Mouse (Mus musculus): ENCODE data around the gene Nom1. TPM values are rescaled to one million over a fixed set of nuclear protein-coding genes. Genes with fewer than 3 reads are reported as not detected.

Gene Nom1
- polyA plus RNA-seq, 1 experiment from 2014 or later, result 14.9 TPM

GRCm38 (mm10) chr5:29479198-29479593, 44.7 kb downstream of the Nom1 start:
- H3K4me1 ChIP-seq (replicated peaks), result peaks cover 3% of the 10 kb centered on the region; the same call in 1 of the 2 replicates
- WGBS (ENCODE audit: insufficient replicate concordance), result 2% methylated on average over 14 of the region's 14 CpGs
- no peak overlapping the region for H3K9ac ChIP-seq
- no peak overlapping the region for H3K27ac ChIP-seq (replicated peaks)
- H3K4me3 ChIP-seq (replicated peaks), result no peak overlapping the region
- ATAC-seq (ENCODE audit: insufficient read depth), result no peak
- peaks cover 99% of the 10 kb centered on the region for H3K27me3 ChIP-seq
- H3K9me3 ChIP-seq (replicated peaks), result no peaks in the 10 kb centered on the region
- no peaks in the 10 kb centered on the region for H3K36me3 ChIP-seq (replicated peaks)
- H3K4me2 ChIP-seq, result no peak overlapping the region

DNA sequence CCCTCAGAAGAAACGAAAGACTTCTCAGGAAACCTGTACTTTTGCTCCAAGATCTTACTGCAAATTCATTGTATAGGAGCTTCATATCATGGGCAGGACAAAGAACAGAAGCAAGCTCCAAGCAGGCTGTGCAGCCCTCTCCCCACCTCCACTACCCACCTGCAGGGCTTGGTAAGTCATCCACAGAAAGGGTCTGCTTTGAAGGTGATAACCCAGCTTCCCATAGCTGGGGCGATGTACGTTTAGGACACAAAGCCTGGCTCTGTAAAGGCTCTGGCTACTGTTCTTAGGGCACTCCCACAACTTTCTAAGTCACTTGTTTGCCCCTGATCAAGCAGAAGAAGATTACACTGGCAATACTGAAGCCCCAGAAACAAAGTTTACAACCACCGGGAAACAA, 49.3 kb downstream of the Nom1 start:
- no peak overlapping the region for H3K9ac ChIP-seq
- no peak overlapping the region for H3K27ac ChIP-seq (replicated peaks)
- H3K4me2 ChIP-seq, result no peak overlapping the region
- peaks cover 98% of the 10 kb centered on the region for H3K27me3 ChIP-seq
- no peak overlapping the region for H3K4me3 ChIP-seq (replicated peaks)
- ATAC-seq (ENCODE audit: insufficient read depth), result no peak
- no peaks in the 10 kb centered on the region for H3K9me3 ChIP-seq (replicated peaks)
- H3K4me1 ChIP-seq (replicated peaks), result no peaks in the 10 kb centered on the region
- 6% methylated on average over 4 of the region's 4 CpGs for WGBS (ENCODE audit: insufficient replicate concordance)
- H3K36me3 ChIP-seq (replicated peaks), result no peaks in the 10 kb centered on the region

- H3K27ac ChIP-seq (replicated peaks), result no peak overlapping the region
- ATAC-seq (ENCODE audit: insufficient read depth), result no peak
- no peak overlapping the region for H3K9ac ChIP-seq
- H3K4me1 ChIP-seq (replicated peaks), result no peaks in the 10 kb centered on the region
- no peaks in the 10 kb centered on the region for H3K9me3 ChIP-seq (replicated peaks)
- no peaks in the 10 kb centered on the region for H3K36me3 ChIP-seq (replicated peaks)
- H3K27me3 ChIP-seq, result peaks cover 98% of the 10 kb centered on the region
- no peak overlapping the region for H3K4me2 ChIP-seq
- H3K4me3 ChIP-seq (replicated peaks), result no peak overlapping the region
- WGBS (ENCODE audit: insufficient replicate concordance), result 4% methylated on average over 38 of the region's 38 CpGs
These were observed 50.8 kb downstream of the Nom1 start for GRCm38 (mm10) chr5:29484965-29485940.

DNA sequence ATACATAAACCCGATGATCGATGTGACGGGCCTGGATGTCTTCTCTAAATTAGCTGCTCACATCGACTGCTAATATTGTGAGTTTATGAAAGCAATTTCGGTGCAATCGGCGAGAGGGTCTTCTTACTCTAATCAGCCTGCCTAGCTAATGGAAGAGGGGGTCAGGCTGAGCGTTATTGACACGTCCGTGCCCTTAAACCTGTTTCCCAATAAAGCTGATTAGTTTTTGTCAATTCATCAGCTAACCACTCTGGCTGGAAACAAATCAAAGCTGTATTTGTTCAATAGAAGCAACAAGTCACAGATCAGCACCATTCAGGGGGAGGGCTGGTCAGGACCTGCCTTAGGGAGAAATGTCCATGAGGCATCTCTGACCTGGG, 51.5 kb downstream of the Nom1 start:
- Histone ChIP-seq H3K4me2 (no peak overlapping the region), H3K4me3 (replicated peaks) (no peak overlapping the region), H3K27me3 (peaks cover 94% of the 10 kb centered on the region), H3K4me1 (replicated peaks) (no peaks in the 10 kb centered on the region), H3K9me3 (replicated peaks) (no peaks in the 10 kb centered on the region), H3K9ac (no peak overlapping the region), H3K27ac (replicated peaks) (no peak overlapping the region), H3K36me3 (replicated peaks) (no peaks in the 10 kb centered on the region)
- 5% methylated on average over 10 of the region's 10 CpGs for WGBS (ENCODE audit: insufficient replicate concordance)
- ATAC-seq (ENCODE audit: insufficient read depth), result no peak

DNA sequence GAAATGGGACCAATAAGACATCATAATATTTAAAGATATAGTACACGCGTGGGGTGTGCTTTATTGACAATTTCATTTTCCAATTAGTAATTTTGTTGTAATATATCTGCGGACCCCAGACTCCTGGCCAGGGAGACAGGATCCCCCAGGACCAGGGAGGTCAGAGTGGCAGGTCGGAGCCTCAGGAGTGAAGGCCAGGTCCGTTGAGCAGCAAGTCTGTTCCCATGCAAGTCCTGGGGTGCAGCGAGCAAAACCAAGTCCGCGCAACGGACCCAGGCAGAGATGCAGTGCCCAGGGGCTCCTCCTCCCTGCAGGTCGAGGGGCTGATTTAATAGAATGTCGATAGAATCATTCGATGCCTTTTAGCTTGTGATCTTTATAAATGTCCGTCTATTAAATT, 52.9 kb downstream of the Nom1 start:
- WGBS (ENCODE audit: insufficient replicate concordance), result 18% methylated on average over 13 of the region's 13 CpGs
- no peak for ATAC-seq (ENCODE audit: insufficient read depth)
- no peaks in the 10 kb centered on the region for H3K4me1 ChIP-seq (replicated peaks)
- H3K9ac ChIP-seq, result no peak overlapping the region
- H3K36me3 ChIP-seq (replicated peaks), result no peaks in the 10 kb centered on the region
- H3K27me3 ChIP-seq, result peaks cover 89% of the 10 kb centered on the region
- H3K9me3 ChIP-seq (replicated peaks), result no peaks in the 10 kb centered on the region
- no peak overlapping the region for H3K4me3 ChIP-seq (replicated peaks)
- no peak overlapping the region for H3K4me2 ChIP-seq
- H3K27ac ChIP-seq (replicated peaks), result no peak overlapping the region

DNA sequence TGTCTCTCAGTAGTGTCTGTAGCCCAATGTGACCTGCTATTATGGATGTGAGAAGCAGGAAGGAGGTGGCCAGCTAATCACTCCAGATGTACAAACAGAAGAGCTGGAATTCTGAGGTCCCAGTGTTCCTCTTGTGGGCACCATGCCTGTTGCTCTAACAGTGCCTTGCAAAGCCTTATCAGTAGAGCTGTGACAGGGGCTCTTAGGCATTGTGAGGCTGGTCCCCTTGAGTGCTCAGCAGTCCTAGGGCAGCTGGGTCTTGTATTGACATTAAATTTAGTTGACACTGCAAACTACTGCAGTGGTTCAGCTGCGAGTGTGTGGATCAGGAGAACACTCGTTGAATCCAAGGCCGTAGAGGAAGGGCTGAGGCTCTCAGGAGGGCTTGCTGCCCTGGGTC, 72.5 kb downstream of the Nom1 start:
- H3K27ac ChIP-seq (replicated peaks), result no peak overlapping the region
- H3K9me3 ChIP-seq (replicated peaks), result no peaks in the 10 kb centered on the region
- H3K9ac ChIP-seq, result no peak overlapping the region
- no peak for ATAC-seq (ENCODE audit: insufficient read depth)
- no peaks in the 10 kb centered on the region for H3K4me1 ChIP-seq (replicated peaks)
- no peaks in the 10 kb centered on the region for H3K36me3 ChIP-seq (replicated peaks)
- 38% methylated on average over 3 of the region's 3 CpGs for WGBS (ENCODE audit: insufficient replicate concordance)
- no peak overlapping the region for H3K4me2 ChIP-seq
- H3K27me3 ChIP-seq, result no peaks in the 10 kb centered on the region
- no peak overlapping the region for H3K4me3 ChIP-seq (replicated peaks)

Other genes with a start within 250 kb of the Nom1 start
- gene Rnf32, start 238.7 kb upstream of the Nom1 start, polyA plus RNA-seq (2015; fragmentation: Nextera tagmentation; extraction: Ambion mirVana), result 0.10 and 0.14 TPM in 2 replicates
- gene Lmbr1, start 56.3 kb upstream of the Nom1 start, polyA plus RNA-seq (2015; fragmentation: Nextera tagmentation; extraction: Ambion mirVana), result 2.3 and 2.6 TPM in 2 replicates
- gene Mnx1, start 43.8 kb downstream of the Nom1 start, polyA plus RNA-seq (2015; fragmentation: Nextera tagmentation; extraction: Ambion mirVana), result not detected in 2 replicates
- 12.0 TPM in 2 replicates for gene Ube3c, start 134.6 kb downstream of the Nom1 start, polyA plus RNA-seq (2015; fragmentation: Nextera tagmentation; extraction: Ambion mirVana)